ENCODE assay signal across 17 mouse cellular contexts in the genomic region with DNA sequence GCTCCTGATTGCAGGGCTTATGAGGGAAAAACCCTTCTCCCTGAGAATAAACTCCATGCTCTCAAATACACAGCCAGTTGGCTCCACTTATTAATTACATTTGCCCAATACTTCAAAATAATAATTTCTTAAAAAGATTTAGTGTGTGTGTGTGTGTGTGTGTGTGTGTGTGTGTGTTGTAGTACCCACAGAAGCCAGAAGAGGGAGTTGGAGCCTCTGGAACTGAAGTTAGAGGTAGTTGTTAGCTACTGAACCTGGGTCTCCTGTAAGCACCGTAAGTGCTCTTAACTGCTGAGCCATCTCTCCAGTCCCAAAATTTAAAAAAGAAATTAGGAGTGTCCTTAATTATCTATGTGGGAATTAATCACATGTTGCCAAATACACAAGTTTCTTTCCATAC.
A peak's percentile ranks its signal among the peaks of the same experiment; 100 is the strongest.
DNase-seq lines count a peak whose midpoint lies in the region; ATAC-seq and TF ChIP-seq lines count a peak whose summit lies in the region.
"Had no signal": no experiment of that assay in that cellular context is flagged by ENCODE, and none has a peak within 500 bp of the region (broad histone marks: within the 10 kb centered on the region; RNA-seq: fewer than 3 reads in every experiment).

No protein-coding gene starts in this region.

- H3K4me2 ChIP-seq in liver, postnatal 0 days (ENCODE audit: low read depth, low read length) = no peak overlapping the region
- no peak overlapping the region for H3K4me2 ChIP-seq in liver, embryonic 11.5 days
- H3K4me2 ChIP-seq: liver, embryonic 13.5 days; midbrain, embryonic 12.5 days; neural tube, embryonic 12.5 days had no signal

- intact Hi-C loops in gastrocnemius, adult 2 months (cut with DNase I) = no loop called here
- intact Hi-C loops in gastrocnemius, postnatal 14 days (cut with DNase I; ENCODE audit: low total_unique reads) = no loop called here

- H3K4me3 ChIP-seq in gastrocnemius, adult 2 months = no peak overlapping the region
- no peak overlapping the region for H3K4me3 ChIP-seq in liver, postnatal 0 days (ENCODE audit: low read depth, low read length)
- no peak overlapping the region for H3K4me3 ChIP-seq in liver, embryonic 11.5 days (ENCODE audit: low read depth, low read length)
- H3K4me3 ChIP-seq: erythroblast, embryonic 14.5 days; liver, embryonic 13.5 days; midbrain, embryonic 12.5 days; neural tube, embryonic 12.5 days had no signal

- H3K27ac ChIP-seq in gastrocnemius, adult 2 months = 0 out of 2 replicates have a peak overlapping the region, but pooled peaks have one; percentile 38
- no peak overlapping the region for H3K27ac ChIP-seq in liver, postnatal 0 days (ENCODE audit: low read depth)
- H3K27ac ChIP-seq in liver, embryonic 11.5 days (ENCODE audit: low read depth, low read length) = no peak overlapping the region
- H3K27ac ChIP-seq: midbrain, embryonic 12.5 days; neural tube, embryonic 12.5 days had no signal

- 96% methylated on average over 1 of the region's 1 CpGs for WGBS in liver, postnatal 0 days (ENCODE audit: insufficient replicate concordance)
- 96% methylated on average over 1 of the region's 1 CpGs for WGBS in liver, embryonic 11.5 days

- peaks cover 30% of the 10 kb centered on the region for H3K4me1 ChIP-seq in liver, postnatal 0 days (ENCODE audit: insufficient read depth)
- peaks cover 31% of the 10 kb centered on the region for H3K4me1 ChIP-seq in liver, embryonic 11.5 days (replicated peaks; ENCODE audit: control insufficient read depth, insufficient read depth, low read length)

- no peaks in the 10 kb centered on the region for H3K36me3 ChIP-seq in liver, postnatal 0 days (replicated peaks; ENCODE audit: insufficient read depth, low read length)
- H3K36me3 ChIP-seq in liver, embryonic 11.5 days (ENCODE audit: control insufficient read depth, insufficient read depth, low read length) = no peaks in the 10 kb centered on the region
- H3K36me3 ChIP-seq: liver, embryonic 13.5 days; midbrain, embryonic 12.5 days; neural tube, embryonic 12.5 days had no signal

- peak; percentile 40 for TF ChIP-seq CTCF in gastrocnemius, adult 2 months (IDR thresholded peaks at IDR 0.05)
- TF ChIP-seq CTCF in liver, postnatal 0 days (IDR thresholded peaks at IDR 0.05; ENCODE audit: low read depth) = peak; percentile 36

- H3K27me3 ChIP-seq in liver, postnatal 0 days (ENCODE audit: insufficient read depth, low read length) = no peaks in the 10 kb centered on the region
- H3K27me3 ChIP-seq in liver, embryonic 11.5 days (replicated peaks; ENCODE audit: control insufficient read depth, insufficient read depth, low read length) = no peaks in the 10 kb centered on the region
- H3K27me3 ChIP-seq: liver, embryonic 13.5 days; midbrain, embryonic 12.5 days; neural tube, embryonic 12.5 days had no signal

- no peak for DNase-seq in gastrocnemius, adult 2 months
- DNase-seq in gastrocnemius, postnatal 14 days = no peak
- DNase-seq in liver, postnatal 0 days = no peak
- DNase-seq in liver, embryonic 11.5 days (ENCODE audit: low spot score) = no peak
- DNase-seq in 416B (ENCODE audit: low read depth) (peak; percentile 59), ZHBTc4 (ENCODE audit: low read depth, low spot score) (peak; percentile 64)
- DNase-seq in right cerebral cortex, postnatal 14 days = no peak
- DNase-seq: adrenal gland, postnatal 36 days; cerebellum, adult 2 months; heart, postnatal 14 days; liver, embryonic 13.5 days; retina, postnatal 1 day had no signal

- no peak for TF ChIP-seq EP300 in liver, postnatal 0 days (IDR thresholded peaks at IDR 0.05; ENCODE audit: low read depth)

- ATAC-seq in liver, postnatal 0 days = no peak
- no peak for ATAC-seq in liver, embryonic 11.5 days (replicated peaks; ENCODE audit: low FRiP score)
- no peak for ATAC-seq in megakaryocyte progenitor cell, adult 5-6 weeks (replicated peaks; ENCODE audit: poor library complexity)
- ATAC-seq: inflammation-experienced regulatory T-cells, adult 6 months had no signal

- no peaks in the 10 kb centered on the region for H3K9me3 ChIP-seq in liver, postnatal 0 days (ENCODE audit: low read length)
- no peaks in the 10 kb centered on the region for H3K9me3 ChIP-seq in liver, embryonic 11.5 days (ENCODE audit: control insufficient read depth, low read length)
- H3K9me3 ChIP-seq: liver, embryonic 13.5 days; midbrain, embryonic 12.5 days; neural tube, embryonic 12.5 days had no signal

- no peak overlapping the region for H3K9ac ChIP-seq in liver, postnatal 0 days (replicated peaks)
- H3K9ac ChIP-seq in liver, embryonic 11.5 days (ENCODE audit: low read depth, low read length) = no peak overlapping the region
- H3K9ac ChIP-seq: liver, embryonic 13.5 days; midbrain, embryonic 12.5 days; neural tube, embryonic 12.5 days had no signal

Comparison
In these comparisons a context has a peak if more than half of its experiments do, and no peak if none do; other contexts are left out.
1. DNase-seq: peak in 416B (single experiment) and ZHBTc4 (single experiment); none in gastrocnemius, adult 2 months (single experiment), gastrocnemius, postnatal 14 days (single experiment), liver, postnatal 0 days (single experiment), liver, embryonic 11.5 days (single experiment) and right cerebral cortex, postnatal 14 days (single experiment).